Mouse (Mus musculus): ENCODE measurements around the gene Hao2. TPM values are rescaled to one million over a fixed set of nuclear protein-coding genes. Genes with fewer than 3 reads are reported as not detected.

Gene Hao2
- not detected in 2 replicates for polyA plus RNA-seq (2012; rRNA removed)

GRCm38 (mm10) chr3:98893057-98893772 lies at the start of gene Hao2:
TSS of gene Hao2 (minus strand) at chr3:98893239.

DNA sequence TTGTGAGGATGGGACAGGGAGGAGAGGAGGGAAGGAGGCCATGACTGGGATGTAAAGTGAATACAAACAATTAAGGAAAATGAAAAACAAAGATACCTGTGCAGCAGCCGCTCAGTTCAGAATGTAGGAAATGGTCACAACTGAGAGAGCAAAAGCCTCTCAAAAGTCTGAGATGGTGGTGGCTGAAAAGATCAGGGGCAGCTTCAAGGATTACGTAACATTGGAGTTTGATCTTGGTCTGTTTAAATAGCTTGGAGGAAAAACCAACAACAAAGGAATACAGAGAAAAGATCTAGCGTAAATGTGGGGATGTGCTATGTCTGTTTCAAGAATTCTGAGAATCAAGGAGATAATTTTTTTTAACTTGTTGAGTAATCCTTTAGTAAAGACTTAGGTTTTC lies 33.5 kb downstream of the Hao2 start, which contains the start of gene Hsd3b1:
Gene Hsd3b1 (minus strand): TSS at position 219 of the 400 bp plus-strand sequence.

Other genes with a start within 250 kb of the Hao2 start
- gene Hsd3b2, start 168.7 kb downstream of the Hao2 start, polyA plus RNA-seq (2012; rRNA removed): 0.07 and 0.08 TPM in 2 replicates
- gene Hsd3b3, start 130.1 kb downstream of the Hao2 start, polyA plus RNA-seq (2012; rRNA removed): not detected in 2 replicates
- gene Hsd3b6, start 78.8 kb downstream of the Hao2 start, polyA plus RNA-seq (2012; rRNA removed): not detected in 2 replicates
- gene Hsd3b1, start 33.4 kb downstream of the Hao2 start, polyA plus RNA-seq (2012; rRNA removed): not detected in 2 replicates
- gene Wars2, start 247.8 kb upstream of the Hao2 start, polyA plus RNA-seq (2012; rRNA removed): 4.7 and 4.8 TPM in 2 replicates

Measured in central nervous system, embryonic 18 days (tissue).